Mouse (Mus musculus): Measurements from ENCODE around the gene Vsig10l.
A peak's percentile ranks its signal among the peaks of the same experiment; 100 is the strongest.

Vsig10l gene

DNA sequence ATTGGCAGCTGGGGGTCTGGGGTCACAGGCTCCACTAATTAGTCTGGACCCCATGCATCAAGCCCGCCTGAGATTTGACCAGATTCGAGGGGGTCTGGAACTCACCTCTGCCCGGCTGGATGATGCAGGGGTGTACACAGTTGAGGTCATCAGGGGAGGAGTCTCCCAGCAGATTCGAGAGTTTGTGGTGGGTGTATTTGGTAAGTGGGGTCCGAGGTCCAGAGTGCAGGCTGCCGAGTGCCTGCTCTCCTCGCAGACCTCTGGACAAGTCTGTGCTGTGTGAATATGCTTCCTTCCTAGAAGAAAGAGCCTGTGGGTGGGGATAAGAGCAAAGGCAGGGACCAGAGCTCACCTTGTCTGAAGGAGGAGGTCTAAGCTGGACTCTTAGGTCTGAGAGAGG is 1.0 kb downstream of the Vsig10l start:
- no peak for DNase-seq

GRCm38 (mm10) chr7:43464864-43465343 is 2.0 kb downstream of the Vsig10l start:
- DNase-seq: no peak

DNA sequence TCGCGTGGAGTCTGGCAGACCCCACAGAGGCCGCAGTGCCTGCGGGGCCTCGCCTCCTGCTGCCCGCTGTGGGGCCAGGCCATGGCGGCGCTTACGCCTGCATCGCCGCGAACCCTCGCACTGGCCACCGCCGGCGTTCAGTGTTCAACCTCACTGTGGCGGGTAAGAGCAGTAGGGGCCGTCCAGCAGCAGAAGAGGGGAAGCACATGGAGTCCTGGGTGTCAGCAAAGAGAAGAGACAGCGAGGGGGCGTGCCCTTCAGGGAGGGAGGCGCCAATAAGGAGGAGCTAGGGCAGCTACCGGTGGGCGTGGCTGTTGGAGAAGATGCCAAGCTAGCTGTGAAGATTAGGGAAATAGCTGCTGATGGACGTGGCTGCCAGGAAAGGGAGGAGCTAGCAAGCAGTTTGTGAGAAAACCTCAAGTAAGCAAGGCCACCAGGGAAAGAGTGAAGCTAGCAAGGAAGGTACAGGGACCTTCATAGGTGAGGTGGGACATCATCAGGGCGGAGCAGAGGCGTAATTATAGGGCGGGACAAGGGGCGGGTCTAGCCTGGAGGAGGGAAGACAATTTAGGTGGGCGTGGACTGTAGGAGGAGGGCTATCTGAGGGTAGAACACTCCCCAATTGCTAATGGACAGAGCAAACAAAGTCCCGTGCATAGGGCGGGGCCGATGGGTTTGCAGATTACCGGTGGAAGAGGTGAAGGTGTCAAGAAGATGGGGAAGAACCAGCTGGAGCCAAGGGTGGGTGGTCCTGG is 2.6 kb downstream of the Vsig10l start:
- peak; percentile 92 to 95 for DNase-seq

GRCm38 (mm10) chr7:43466099-43466694 is 3.2 kb downstream of the Vsig10l start:
- peak; percentile 64 to 81 for DNase-seq

DNA sequence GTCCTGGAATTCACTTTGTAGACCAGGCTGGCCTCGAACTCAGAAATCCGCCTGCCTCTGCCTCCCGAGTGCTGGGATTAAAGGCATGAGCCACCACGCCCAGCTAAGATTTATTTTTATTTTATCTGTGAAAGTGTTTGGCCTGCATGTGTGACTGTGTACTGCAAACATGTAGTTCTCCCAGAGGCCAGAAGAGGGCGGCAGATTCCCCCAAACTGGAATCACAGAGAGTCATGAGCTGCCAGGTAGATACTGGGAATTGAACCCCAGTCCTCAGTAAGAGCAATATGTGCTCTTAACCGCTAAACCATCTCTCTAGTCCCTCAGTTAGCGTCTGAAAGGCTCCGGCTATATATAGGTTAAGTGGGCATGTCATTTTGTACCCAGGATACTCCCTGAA is 7.4 kb downstream of the Vsig10l start:
- DNase-seq: peak in 1 of 2 experiments; percentile 49

DNA sequence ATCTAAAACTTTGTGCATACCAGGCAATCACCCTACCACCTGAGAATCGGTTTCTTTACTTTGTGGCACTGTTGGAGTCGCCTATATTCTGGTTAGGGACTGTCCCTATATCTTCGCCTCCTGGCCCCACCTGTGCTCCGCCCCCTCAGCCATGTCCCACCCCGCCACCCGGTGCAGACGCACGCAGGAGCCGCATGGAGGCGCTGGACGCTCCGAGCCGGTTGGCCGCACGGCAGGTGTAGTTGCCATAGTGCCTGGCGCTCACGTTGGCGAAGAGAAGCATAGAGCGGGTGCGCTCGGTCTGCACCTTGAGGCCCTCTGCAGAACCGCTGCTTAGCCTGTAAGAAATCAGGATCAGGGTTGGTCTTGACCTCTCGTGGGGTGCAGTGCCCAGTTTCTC is 12.8 kb downstream of the Vsig10l start:
- DNase-seq: no peak

- DNase-seq: no peak
Observed at GRCm38 (mm10) chr7:43476376-43476775, 13.4 kb downstream of the Vsig10l start.

DNA sequence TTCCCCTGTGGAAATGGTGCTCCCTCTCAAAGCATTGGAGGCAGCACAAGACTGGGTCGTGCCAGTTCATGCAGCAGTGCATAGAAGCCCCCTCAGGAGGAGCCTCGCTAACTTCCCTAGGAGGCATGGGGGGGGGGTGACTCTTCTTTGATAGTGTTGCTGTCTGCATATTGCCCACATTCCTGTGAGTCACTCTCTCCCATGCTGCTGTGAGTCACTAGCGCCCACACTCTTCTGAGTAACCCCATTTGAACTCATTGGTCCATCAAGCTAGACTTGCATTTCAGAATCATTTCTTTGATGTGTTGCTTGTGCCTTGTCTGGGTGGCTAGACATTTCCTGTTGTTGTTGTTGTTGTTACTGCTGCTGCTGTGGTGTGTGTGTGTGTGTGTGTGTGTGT is 18.2 kb downstream of the Vsig10l start:
- DNase-seq: no peak

DNA sequence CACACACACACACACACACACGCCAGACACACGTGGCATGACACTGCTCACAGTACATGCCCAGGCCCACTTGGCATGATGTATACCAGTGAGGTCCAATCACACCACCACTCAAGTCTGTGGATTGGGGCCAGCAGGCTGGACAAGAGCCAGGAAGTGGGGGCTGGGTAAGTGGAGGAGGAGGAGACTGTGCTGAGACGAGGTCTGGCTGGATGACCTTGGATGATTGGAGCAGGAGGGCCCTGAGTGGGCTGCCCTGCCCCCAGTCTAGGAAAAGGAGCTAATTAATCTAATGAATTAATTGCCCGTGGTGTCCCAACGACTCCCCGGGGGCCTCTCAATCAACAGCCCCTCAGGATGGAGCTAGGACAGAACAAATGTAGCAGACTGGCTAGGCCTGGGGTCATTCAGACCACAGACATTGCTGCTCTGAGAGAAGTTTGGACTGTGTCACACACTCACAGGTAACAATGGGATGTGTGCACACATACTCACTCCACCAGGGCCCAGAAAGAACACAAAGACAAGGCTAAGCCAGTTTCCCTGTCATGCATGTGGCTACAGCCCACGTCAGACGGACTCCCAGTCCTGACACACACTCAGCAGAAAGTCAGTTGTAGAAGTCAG is 19.3 kb downstream of the Vsig10l start:
- peak; percentile 22 to 24 for DNase-seq

DNA sequence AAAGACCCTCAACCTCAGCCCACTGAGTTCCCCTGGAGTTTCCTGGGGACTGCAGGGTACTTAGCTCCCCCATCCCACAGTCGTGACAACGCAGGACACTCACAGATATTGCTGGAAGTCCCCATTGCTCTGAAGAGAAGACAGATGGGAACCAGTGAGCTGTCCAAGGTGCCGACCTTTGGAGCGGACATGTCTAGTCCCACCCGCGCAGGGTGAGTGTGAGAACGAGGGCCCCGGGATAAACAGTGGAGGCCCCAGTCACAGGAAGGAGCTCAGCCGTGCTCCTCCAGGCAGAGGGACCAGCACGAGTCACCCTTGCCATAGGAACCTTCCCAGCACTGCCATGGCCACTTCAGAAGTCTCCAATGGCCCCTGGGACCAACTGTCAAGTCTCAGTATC is 20.3 kb downstream of the Vsig10l start:
- DNase-seq: no peak

DNA sequence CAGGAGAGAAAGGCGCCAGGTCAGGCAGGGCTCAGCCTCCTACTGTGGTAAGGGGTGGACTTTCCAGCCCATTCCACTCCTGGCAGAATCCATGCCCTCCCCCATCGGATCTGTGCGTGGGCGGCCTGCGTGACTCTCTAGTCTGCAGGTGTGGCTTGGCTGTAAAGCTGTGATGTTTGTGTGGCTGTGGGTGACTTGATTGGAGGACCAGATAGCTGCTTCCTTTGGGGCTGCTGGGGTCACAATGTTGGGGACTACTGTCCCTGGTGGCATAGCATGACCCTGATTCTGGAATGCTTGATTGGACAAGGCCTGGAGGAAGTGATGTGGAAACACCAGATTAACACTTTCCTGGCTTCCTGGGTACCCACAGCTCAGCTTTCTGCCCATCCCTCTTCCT is 25.7 kb downstream of the Vsig10l start:
- no peak for DNase-seq

- no peak for DNase-seq
Observed at GRCm38 (mm10) chr7:43489631-43490125, 26.7 kb downstream of the Vsig10l start, which contains the start of gene Iglon5. TSS of gene Iglon5 (minus strand) at chr7:43490075.

DNA sequence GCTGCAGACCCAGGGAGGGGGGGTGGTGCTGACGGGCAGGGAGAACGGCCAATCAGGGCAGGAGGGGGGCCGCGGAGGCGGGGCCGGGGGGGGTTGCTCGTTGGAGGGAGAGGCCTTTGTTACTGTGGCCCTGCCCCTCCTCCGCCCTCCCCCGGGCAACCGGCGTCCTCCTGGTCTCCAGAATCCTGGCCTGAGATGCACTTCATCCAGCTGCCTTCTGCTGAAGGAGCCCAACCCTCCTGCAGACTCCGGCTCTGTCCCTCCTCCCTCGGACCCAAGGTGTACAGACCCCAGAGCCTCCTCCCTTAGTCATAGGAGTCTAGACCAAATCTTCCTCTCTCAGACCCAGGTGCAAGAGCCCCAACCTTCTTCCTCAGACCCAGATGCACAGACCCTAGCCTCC is 27.2 kb downstream of the Vsig10l start:
- no peak for DNase-seq

DNA sequence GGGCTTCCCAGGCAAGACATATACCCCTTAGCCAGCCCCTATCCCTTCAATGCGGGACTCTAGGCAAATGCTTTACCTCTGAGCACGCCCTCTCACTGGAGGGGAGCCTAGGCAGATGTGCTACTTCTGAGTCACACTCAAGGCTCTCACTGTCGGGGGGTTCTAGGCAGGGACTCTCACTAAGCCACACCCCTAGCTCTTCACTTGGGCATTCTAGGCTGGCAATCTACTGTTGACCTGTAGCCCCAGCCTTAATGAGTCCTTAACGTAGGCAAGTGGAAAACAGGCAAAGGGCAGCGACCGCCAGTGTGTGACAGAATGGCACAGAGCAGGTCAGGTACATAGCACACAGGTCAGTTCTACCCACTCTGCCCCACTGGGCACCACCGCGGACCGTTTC is 27.9 kb downstream of the Vsig10l start:
- DNase-seq: no peak

DNA sequence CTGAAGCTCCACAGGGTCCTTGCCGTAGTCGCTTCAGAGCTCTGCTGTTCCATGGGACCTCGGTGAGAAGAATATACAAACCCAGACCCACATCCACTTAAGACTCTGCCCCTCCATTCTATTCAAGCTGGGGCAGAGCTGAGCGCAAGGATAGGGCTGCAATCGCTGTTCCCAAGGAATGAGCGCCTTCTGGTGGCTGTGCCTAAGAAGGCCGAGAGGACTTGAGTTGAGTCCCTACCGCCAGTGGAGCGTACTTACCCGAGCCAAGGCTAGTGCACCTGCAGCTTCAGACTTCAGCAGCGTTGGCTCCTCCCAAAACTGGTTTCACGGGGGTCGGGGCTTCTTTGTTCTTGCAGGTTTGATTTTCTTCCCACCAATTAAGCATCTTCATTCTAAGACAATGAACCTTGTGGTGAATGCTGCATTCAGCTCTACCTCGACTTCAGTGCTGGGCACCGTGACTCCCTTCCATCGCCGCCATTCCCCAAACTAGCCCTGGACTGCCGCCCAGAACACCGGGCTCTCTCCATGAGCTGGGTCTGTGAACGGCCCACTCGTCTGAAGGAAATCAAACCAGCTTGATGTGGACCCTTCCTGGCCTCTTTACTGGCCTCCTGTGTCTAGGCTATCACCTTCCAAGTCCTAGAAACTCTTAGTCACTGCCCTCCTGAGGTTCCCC is 32.5 kb downstream of the Vsig10l start:
- DNase-seq: peak; percentile 18 to 64

GRCm38 (mm10) chr7:43511707-43512478 is 48.9 kb downstream of the Vsig10l start:
- DNase-seq: no peak

GRCm38 (mm10) chr7:43512519-43512918 is 49.6 kb downstream of the Vsig10l start:
- DNase-seq: no peak

DNA sequence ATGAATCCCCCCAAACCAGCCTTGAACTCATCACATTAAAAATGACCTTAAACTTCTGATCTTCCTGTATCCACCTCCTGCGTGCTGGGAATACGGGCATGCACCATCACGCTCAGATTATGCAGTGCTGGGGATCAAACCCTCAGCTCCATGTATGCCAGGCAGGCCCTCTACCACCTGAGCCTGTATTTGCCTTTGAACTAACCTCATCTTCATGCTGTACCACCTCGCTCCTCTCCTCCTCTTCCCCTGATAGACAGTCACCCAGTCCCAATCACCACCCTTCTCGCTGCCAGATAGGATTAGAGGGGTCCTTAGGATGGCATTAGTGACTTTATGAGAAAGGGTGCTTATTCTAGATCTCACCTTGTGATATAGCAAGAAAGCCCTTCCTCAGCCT is 52.1 kb downstream of the Vsig10l start:
- DNase-seq: no peak

DNA sequence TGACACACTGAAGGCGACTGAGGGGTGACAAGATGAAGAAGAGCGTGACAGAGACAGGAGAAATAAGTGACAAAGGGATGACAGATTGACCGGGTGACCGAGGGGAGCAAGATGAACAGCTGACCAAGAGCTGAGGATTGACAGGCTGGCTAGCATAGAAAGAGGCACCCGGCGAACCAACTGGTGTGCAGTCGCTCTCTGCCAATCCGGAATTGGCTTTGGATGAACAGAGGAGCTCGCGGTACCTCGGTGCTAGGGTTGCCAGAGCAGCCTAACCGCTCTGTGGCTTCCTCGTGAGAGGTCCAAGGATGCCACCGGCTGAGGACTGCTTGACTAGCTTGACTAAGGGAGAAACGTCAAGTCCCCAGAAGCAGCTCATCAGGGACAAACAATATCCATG is 55.4 kb downstream of the Vsig10l start:
- no peak for DNase-seq

All from kidney, adult 8-10 months (tissue).